Mouse (Mus musculus) small intestine, adult 2 months (tissue): ENCODE measurements around the gene Selenon. TPM values are rescaled to one million over a fixed set of nuclear protein-coding genes. Genes with fewer than 3 reads are reported as not detected.

Experiments
- H3K27ac ChIP-seq: fragments of 200-500 bp; 2 replicates; pipeline ENCODE4 v1.5.1; 2012; ENCODE audit warnings: low read depth, low read length, control low read depth, inconsistent platforms; ENCODE audit not compliant: insufficient read depth
- H3K27me3 ChIP-seq: fragments of 200-500 bp; 2 replicates; pipeline ENCODE4 v1.6.1; 2012; ENCODE audit warnings: mild to moderate bottlenecking, moderate library complexity, low read length, inconsistent platforms; ENCODE audit not compliant: control insufficient read depth, insufficient read depth
- H3K36me3 ChIP-seq: fragments of 200-500 bp; 2 replicates; pipeline ENCODE4 v1.6.1; 2012; ENCODE audit warnings: mild to moderate bottlenecking, low read length, control low read depth, inconsistent platforms; ENCODE audit not compliant: control insufficient read depth, insufficient read depth
- H3K4me1 ChIP-seq: fragments of 200-500 bp; 2 replicates; pipeline ENCODE4 v1.6.1; 2012; ENCODE audit warnings: low read length, inconsistent platforms, mixed read lengths; ENCODE audit not compliant: control insufficient read depth, insufficient read depth, insufficient read length
- H3K4me3 ChIP-seq: fragments of 200-500 bp; 2 replicates; pipeline ENCODE4 v1.5.1; 2012; ENCODE audit warnings: low read depth, mild to moderate bottlenecking, control low read depth, inconsistent platforms, low read length, moderate library complexity
- CTCF ChIP-seq: fragments of 200-500 bp; IDR thresholded peaks from 2 replicates; pipeline ENCODE4 v1.5.1; 2012; ENCODE audit warnings: low read depth, mild to moderate bottlenecking, control low read depth, inconsistent platforms, low read length, moderate library complexity, mixed read lengths; ENCODE audit not compliant: insufficient replicate concordance, insufficient read length; ENCODE audit errors: extremely low read depth
- POLR2A ChIP-seq: fragments of 200-500 bp; IDR thresholded peaks from 2 replicates; pipeline ENCODE4 v1.6.1; 2012; ENCODE audit warnings: low read depth, mild to moderate bottlenecking, control low read depth, inconsistent platforms, low read length, moderate library complexity
- WGBS: fragments of 180-500 bp; shearing (Covaris S2); methylation state at CpG from one replicate; pipeline ENCODE4 v1.1.7; 2018; 5-methylcytosine and 5-hydroxymethylcytosine counted together
- polyA plus RNA-seq: library from polyadenylated mRNA; depleted of rRNA; stranded (reverse); fragments of >200 nt; gene quantifications from 2 replicates; pipeline ENCODE4 v1.2.3, GENCODE M21; 2012

Selenon gene
- polyA plus RNA-seq, 1 experiment, result 4.8 TPM

- Histone ChIP-seq H3K4me3 (no peak overlapping the region), H3K27ac (no peak overlapping the region), H3K27me3 (no peaks in the 10 kb centered on the region), H3K4me1 (no peaks in the 10 kb centered on the region), H3K36me3 (no peaks in the 10 kb centered on the region)
- 87% methylated on average over 6 of the region's 6 CpGs for WGBS
- no peak for TF ChIP-seq CTCF
- no peak for TF ChIP-seq POLR2A
These were observed 12.1 kb upstream of the Selenon start for GRCm38 (mm10) chr4:134564093-134564492.

DNA sequence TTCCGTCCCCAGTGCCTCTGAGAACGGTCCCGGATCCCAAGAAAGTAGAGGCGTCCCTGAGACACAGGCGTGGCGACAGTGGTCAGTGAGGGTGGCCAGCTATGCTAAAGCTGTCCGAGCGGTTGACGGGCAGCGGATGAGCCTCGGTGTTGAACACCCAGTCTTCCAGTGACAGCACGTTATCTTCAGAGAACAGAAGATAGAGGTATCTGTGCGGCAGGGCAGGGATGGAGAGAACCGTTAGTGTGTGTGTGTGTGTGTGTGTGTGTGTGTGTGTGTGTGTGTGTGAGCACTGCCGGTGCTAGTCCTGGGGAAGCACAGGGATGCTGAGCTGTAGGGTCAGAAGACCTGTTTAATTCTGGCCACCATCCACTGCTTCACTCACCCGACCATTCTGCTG is 11.7 kb upstream of the Selenon start:
- H3K27ac ChIP-seq, result no peak overlapping the region
- no peaks in the 10 kb centered on the region for H3K27me3 ChIP-seq
- no peaks in the 10 kb centered on the region for H3K36me3 ChIP-seq
- TF ChIP-seq CTCF (no peak), POLR2A (no peak)
- no peaks in the 10 kb centered on the region for H3K4me1 ChIP-seq
- WGBS, result 85% methylated on average over 16 of the region's 16 CpGs
- no peak overlapping the region for H3K4me3 ChIP-seq

DNA sequence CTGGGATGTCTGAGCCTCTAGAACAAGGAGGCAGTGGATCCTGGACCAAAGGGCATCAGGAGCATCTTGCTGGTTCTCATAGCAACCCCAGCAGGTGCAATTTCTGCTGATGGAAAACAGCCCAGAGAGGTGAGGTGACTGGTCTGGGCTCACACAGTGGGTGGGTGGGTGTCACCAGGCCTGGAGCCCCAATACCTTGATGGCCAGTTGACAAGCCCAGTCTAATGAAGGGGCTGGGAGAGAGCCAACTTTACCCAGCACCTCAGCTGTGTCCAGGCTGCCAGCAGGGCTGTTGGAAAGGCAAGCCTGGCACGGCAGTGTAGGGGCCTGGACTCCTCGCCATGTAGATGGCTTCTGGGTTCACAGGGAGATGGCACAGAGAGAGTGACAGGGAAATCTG is 10.0 kb upstream of the Selenon start:
- H3K4me3 ChIP-seq, result no peak overlapping the region
- TF ChIP-seq POLR2A (no peak), CTCF (no peak)

GRCm38 (mm10) chr4:134560699-134561098 is 8.7 kb upstream of the Selenon start:
- TF ChIP-seq CTCF (no peak), POLR2A (no peak)

More for the DNA sequence above, 10.0 kb upstream of the Selenon start:
- Histone ChIP-seq H3K4me1 (no peaks in the 10 kb centered on the region), H3K27me3 (no peaks in the 10 kb centered on the region), H3K36me3 (no peaks in the 10 kb centered on the region), H3K27ac (no peak overlapping the region)
- WGBS, result 81% methylated on average over 2 of the region's 2 CpGs

DNA sequence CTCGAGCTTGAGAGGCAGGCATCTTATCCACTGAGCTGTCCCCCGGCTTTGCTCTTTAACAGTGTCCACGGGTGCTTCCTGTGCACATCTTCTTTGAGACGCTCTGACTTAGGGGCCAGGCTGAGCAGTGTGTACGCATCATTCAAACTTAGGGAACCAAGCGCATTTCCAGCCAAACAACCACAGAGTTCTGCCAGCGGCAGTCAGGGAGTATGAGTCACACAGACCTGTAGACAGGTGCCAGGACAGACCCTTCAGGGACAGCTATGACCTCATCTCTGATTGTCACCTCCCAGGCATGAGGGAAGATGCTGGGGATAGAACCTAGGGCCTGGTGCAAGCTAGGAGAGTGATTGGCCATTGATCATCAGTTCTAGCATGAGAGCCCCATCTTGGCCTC is 7.2 kb upstream of the Selenon start:
- 68% methylated on average over 7 of the region's 7 CpGs for WGBS
- Histone ChIP-seq H3K27me3 (no peaks in the 10 kb centered on the region), H3K27ac (no peak overlapping the region), H3K4me1 (peaks cover 6% of the 10 kb centered on the region; the same call in 1 of the 2 replicates), H3K4me3 (no peak overlapping the region), H3K36me3 (no peaks in the 10 kb centered on the region)
- TF ChIP-seq CTCF (no peak), POLR2A (no peak)

More at GRCm38 (mm10) chr4:134560699-134561098, 8.7 kb upstream of the Selenon start:
- Histone ChIP-seq H3K27ac (no peak overlapping the region), H3K4me1 (no peaks in the 10 kb centered on the region), H3K27me3 (no peaks in the 10 kb centered on the region), H3K4me3 (no peak overlapping the region), H3K36me3 (no peaks in the 10 kb centered on the region)
- 70% methylated on average over 8 of the region's 8 CpGs for WGBS

DNA sequence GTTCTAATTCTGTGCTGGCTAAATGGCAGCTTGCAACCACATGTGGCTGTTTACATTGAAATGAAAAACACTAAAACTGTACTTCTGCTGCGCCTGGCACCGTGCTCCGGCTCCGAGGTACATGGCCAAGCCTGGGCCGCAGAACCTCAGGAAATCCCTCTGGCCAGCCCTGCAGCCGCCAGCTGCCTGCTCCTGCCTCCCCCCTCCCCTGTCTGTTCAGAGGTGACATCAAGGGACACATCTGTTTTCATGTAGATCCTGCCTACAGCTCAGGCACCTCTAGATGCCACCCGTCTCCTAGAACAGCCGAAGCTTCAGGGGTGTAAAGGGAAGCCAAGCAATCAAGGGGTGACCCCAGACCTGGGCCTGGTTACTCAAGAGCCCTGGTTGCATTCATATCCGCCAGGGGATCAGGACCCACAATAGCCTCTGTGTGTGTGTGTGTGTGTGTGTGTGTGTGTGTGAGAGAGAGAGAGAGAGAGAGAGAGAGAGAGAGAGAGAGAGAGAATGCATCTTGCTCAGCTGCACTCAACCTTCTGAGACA is 6.7 kb upstream of the Selenon start:
- H3K36me3 ChIP-seq, result no peaks in the 10 kb centered on the region
- WGBS, result 75% methylated on average over 9 of the region's 9 CpGs
- TF ChIP-seq POLR2A, result no peak

DNA sequence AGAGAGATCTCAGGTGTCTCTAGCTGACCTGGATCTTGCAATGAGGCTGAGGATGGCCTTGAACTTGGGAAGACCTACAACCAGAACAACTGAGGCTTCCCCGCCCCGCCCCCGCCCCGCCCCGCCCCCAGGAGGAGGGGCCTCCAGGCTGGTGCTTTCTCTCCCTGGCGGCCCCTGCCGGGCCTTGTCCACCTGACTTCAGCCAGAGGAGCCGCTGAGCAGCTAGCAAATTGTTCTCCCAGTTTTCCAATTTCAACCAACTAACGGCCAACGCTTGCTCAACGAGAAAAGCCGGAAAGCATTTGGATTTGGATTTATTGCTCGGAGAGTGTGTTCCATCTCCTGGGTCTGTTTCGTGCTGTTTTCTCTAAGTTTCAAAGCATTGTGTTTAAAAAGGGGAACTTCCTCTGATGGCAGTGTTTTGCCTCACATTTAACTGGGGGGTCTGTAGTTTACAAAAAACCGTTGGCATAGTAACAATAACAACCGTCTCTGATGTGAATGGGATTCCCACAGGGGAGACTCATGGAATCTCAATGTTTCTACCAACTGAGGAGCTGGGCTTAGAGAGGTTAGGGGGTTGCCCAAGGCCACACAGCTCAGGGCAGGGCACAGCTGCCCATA is 5.8 kb upstream of the Selenon start:
- H3K4me3 ChIP-seq, result no peak overlapping the region
- no peaks in the 10 kb centered on the region for H3K36me3 ChIP-seq
- 25% methylated on average over 16 of the region's 16 CpGs for WGBS
- no peak overlapping the region for H3K27ac ChIP-seq
- peaks cover 6% of the 10 kb centered on the region; the same call in 1 of the 2 replicates for H3K4me1 ChIP-seq
- H3K27me3 ChIP-seq, result no peaks in the 10 kb centered on the region
- TF ChIP-seq POLR2A, result no peak
- no peak for TF ChIP-seq CTCF

More for the DNA sequence above, 6.7 kb upstream of the Selenon start:
- H3K27ac ChIP-seq, result no peak overlapping the region
- no peak overlapping the region for H3K4me3 ChIP-seq
- H3K4me1 ChIP-seq, result peaks cover 6% of the 10 kb centered on the region; the same call in 1 of the 2 replicates
- H3K27me3 ChIP-seq, result no peaks in the 10 kb centered on the region
